Mouse (Mus musculus) cortical plate, adult 2 months (tissue): ENCODE measurements around the gene Atxn7l2. TPM values are rescaled to one million over a fixed set of nuclear protein-coding genes. Genes with fewer than 3 reads are reported as not detected.

Experiments used
- H3K27ac ChIP-seq: fragments of 200-500 bp; 2 replicates; pipeline ENCODE4 v1.5.1; 2012; ENCODE audit warnings: low read length, control low read depth, inconsistent platforms; ENCODE audit not compliant: insufficient read depth
- H3K4me1 ChIP-seq: fragments of 200-500 bp; 2 replicates; pipeline ENCODE4 v1.6.1; 2011; ENCODE audit warnings: low read length; ENCODE audit not compliant: control insufficient read depth, insufficient read depth
- H3K4me3 ChIP-seq: fragments of 200-500 bp; 2 replicates; pipeline ENCODE4 v1.5.1; 2011; ENCODE audit warnings: mild to moderate bottlenecking, low read length, control low read depth; ENCODE audit not compliant: insufficient read depth
- CTCF ChIP-seq: fragments of 200-500 bp; IDR thresholded peaks from 2 replicates; pipeline ENCODE4 v1.5.1; 2011; ENCODE audit warnings: mild to moderate bottlenecking, control low read depth, low read length; ENCODE audit not compliant: insufficient read depth; ENCODE audit errors: extremely low read depth
- POLR2A ChIP-seq: fragments of 200-500 bp; IDR thresholded peaks from 2 replicates; pipeline ENCODE4 v1.6.1; 2011; ENCODE audit warnings: mild to moderate bottlenecking, low read length, control low read depth; ENCODE audit not compliant: insufficient read depth; ENCODE audit errors: extremely low read depth
- polyA plus RNA-seq: library from polyadenylated mRNA; depleted of rRNA; stranded (reverse); fragments of >200 nt; gene quantifications from 2 replicates; pipeline ENCODE4 v1.2.3, GENCODE M21; 2012

Gene Atxn7l2
- polyA plus RNA-seq, 1 experiment: 36.5 TPM

GRCm38 (mm10) chr3:108184742-108185141 lies 26.0 kb downstream of the Atxn7l2 start:
- Histone ChIP-seq H3K4me3 (no peak overlapping the region), H3K4me1 (peaks cover 15% of the 10 kb centered on the region), H3K27ac (no peak overlapping the region)
- no peak for TF ChIP-seq CTCF

GRCm38 (mm10) chr3:108180514-108180913 lies 30.2 kb downstream of the Atxn7l2 start:
- no peak for TF ChIP-seq POLR2A
- no peak for TF ChIP-seq CTCF
- Histone ChIP-seq H3K4me1 (peaks cover under 1% of the 10 kb centered on the region; the same call in 1 of the 2 replicates), H3K4me3 (no peak overlapping the region), H3K27ac (no peak overlapping the region)

- Histone ChIP-seq H3K4me3 (no peak overlapping the region), H3K4me1 (peaks cover 3% of the 10 kb centered on the region; the same call in 1 of the 2 replicates), H3K27ac (no peak overlapping the region)
- no peak for TF ChIP-seq CTCF
- no peak for TF ChIP-seq POLR2A
Measured at GRCm38 (mm10) chr3:108178756-108179715, 31.7 kb downstream of the Atxn7l2 start.

- H3K4me1 ChIP-seq: peaks cover 3% of the 10 kb centered on the region; the same call in 1 of the 2 replicates
- H3K27ac ChIP-seq: no peak overlapping the region
- TF ChIP-seq CTCF (no peak), POLR2A (0 out of 2 replicates have a peak, but pooled peaks have one; percentile 4)
- H3K4me3 ChIP-seq: no peak overlapping the region
Measured at GRCm38 (mm10) chr3:108174672-108175531, 35.8 kb downstream of the Atxn7l2 start.

- H3K4me1 ChIP-seq: peaks cover 3% of the 10 kb centered on the region; the same call in 1 of the 2 replicates
- TF ChIP-seq CTCF: no peak
- no peak for TF ChIP-seq POLR2A
- H3K4me3 ChIP-seq: no peak overlapping the region
- H3K27ac ChIP-seq: no peak overlapping the region
Measured at GRCm38 (mm10) chr3:108169199-108169598, 41.5 kb downstream of the Atxn7l2 start.

- H3K27ac ChIP-seq: no peak overlapping the region
- TF ChIP-seq POLR2A: no peak
- TF ChIP-seq CTCF: no peak
- H3K4me3 ChIP-seq: no peak overlapping the region
Measured at GRCm38 (mm10) chr3:108167499-108167898, 43.2 kb downstream of the Atxn7l2 start.

GRCm38 (mm10) chr3:108166486-108167211 lies 44.1 kb downstream of the Atxn7l2 start:
- TF ChIP-seq CTCF (peak; percentile 26; the same call in 1 of the 2 replicates), POLR2A (no peak)
- no peak overlapping the region for H3K27ac ChIP-seq
- no peak overlapping the region for H3K4me3 ChIP-seq
- H3K4me1 ChIP-seq: peaks cover 3% of the 10 kb centered on the region; the same call in 1 of the 2 replicates

More at GRCm38 (mm10) chr3:108167499-108167898, 43.2 kb downstream of the Atxn7l2 start:
- H3K4me1 ChIP-seq: peaks cover 3% of the 10 kb centered on the region; the same call in 1 of the 2 replicates

- Histone ChIP-seq H3K4me3 (no peak overlapping the region), H3K27ac (no peak overlapping the region), H3K4me1 (peaks cover 3% of the 10 kb centered on the region; the same call in 1 of the 2 replicates)
- TF ChIP-seq CTCF: no peak
- no peak for TF ChIP-seq POLR2A
Measured at GRCm38 (mm10) chr3:108165532-108166315, 45.0 kb downstream of the Atxn7l2 start.

GRCm38 (mm10) chr3:108164807-108165206 lies 45.9 kb downstream of the Atxn7l2 start:
- Histone ChIP-seq H3K4me1 (peaks cover 5% of the 10 kb centered on the region), H3K4me3 (peak overlapping the region; percentile 12; the same call in 1 of the 2 replicates), H3K27ac (no peak overlapping the region)
- TF ChIP-seq CTCF: peak; percentile 98
- no peak for TF ChIP-seq POLR2A
